Comparison of ENCODE assay signal across 21 mouse cellular contexts in genomic region chr13:13606149-13606548, GRCm38 (mm10). TPM values are rescaled to one million over a fixed set of nuclear protein-coding genes. Genes with fewer than 3 reads are reported as not detected.
DNase-seq lines count a peak whose midpoint lies in the region; ATAC-seq and TF ChIP-seq lines count a peak whose summit lies in the region.
"Had no signal": no experiment of that assay in that cellular context is flagged by ENCODE, and none has a peak within 500 bp of the region (broad histone marks: within the 10 kb centered on the region; RNA-seq: fewer than 3 reads in every experiment).

No protein-coding gene starts in this region.

- TF ChIP-seq CTCF in kidney, postnatal 0 days (IDR thresholded peaks at IDR 0.05; ENCODE audit: low read depth) = no peak

- H3K9me3 ChIP-seq in kidney, postnatal 0 days (replicated peaks; ENCODE audit: low read length) = no peaks in the 10 kb centered on the region
- H3K9me3 ChIP-seq: embryonic facial prominence, embryonic 13.5 days; forebrain, embryonic 15.5 days; heart, embryonic 10.5 days; hindbrain, embryonic 12.5 days; intestine, embryonic 15.5 days had no signal

- no peaks in the 10 kb centered on the region for H3K36me3 ChIP-seq in kidney, postnatal 0 days (ENCODE audit: insufficient read depth, low read length)
- H3K36me3 ChIP-seq: embryonic facial prominence, embryonic 13.5 days; forebrain, embryonic 15.5 days; heart, embryonic 10.5 days; hindbrain, embryonic 12.5 days; intestine, embryonic 15.5 days had no signal

- H3K27ac ChIP-seq in kidney, postnatal 0 days = no peak overlapping the region
- H3K27ac ChIP-seq: embryonic facial prominence, embryonic 13.5 days; forebrain, embryonic 15.5 days; heart, embryonic 10.5 days; hindbrain, embryonic 12.5 days; intestine, embryonic 15.5 days had no signal

- ATAC-seq in kidney, postnatal 0 days (replicated peaks; ENCODE audit: low FRiP score, low read depth) = no peak
- ATAC-seq: forebrain, embryonic 15.5 days; hindbrain, embryonic 16.5 days; intestine, embryonic 15.5 days had no signal

- no peaks in the 10 kb centered on the region for H3K4me1 ChIP-seq in kidney, postnatal 0 days (replicated peaks; ENCODE audit: insufficient read depth, low read length)
- H3K4me1 ChIP-seq: forebrain, embryonic 15.5 days; heart, embryonic 10.5 days; hindbrain, embryonic 12.5 days; intestine, embryonic 15.5 days had no signal

- H3K4me2 ChIP-seq in kidney, postnatal 0 days (ENCODE audit: low read length) = no peak overlapping the region
- H3K4me2 ChIP-seq: embryonic facial prominence, embryonic 13.5 days; forebrain, embryonic 15.5 days; hindbrain, embryonic 12.5 days; intestine, embryonic 15.5 days had no signal

- no peaks in the 10 kb centered on the region for H3K27me3 ChIP-seq in kidney, postnatal 0 days (ENCODE audit: insufficient read depth, low read length)
- H3K27me3 ChIP-seq: embryonic facial prominence, embryonic 13.5 days; forebrain, embryonic 15.5 days; hindbrain, embryonic 12.5 days; intestine, embryonic 15.5 days had no signal

- H3K9ac ChIP-seq in kidney, postnatal 0 days (ENCODE audit: low read depth, low read length) = no peak overlapping the region
- H3K9ac ChIP-seq: embryonic facial prominence, embryonic 13.5 days; forebrain, embryonic 15.5 days; hindbrain, embryonic 12.5 days; intestine, embryonic 15.5 days had no signal

- no peak overlapping the region for H3K4me3 ChIP-seq in kidney, postnatal 0 days (replicated peaks; ENCODE audit: low read depth, low read length)
- H3K4me3 ChIP-seq: embryonic facial prominence, embryonic 13.5 days; erythroblast, embryonic 14.5 days; forebrain, embryonic 15.5 days; heart, embryonic 10.5 days; hindbrain, embryonic 12.5 days; intestine, embryonic 15.5 days had no signal

- DNase-seq in kidney, postnatal 0 days (ENCODE audit: low spot score) = peak; percentile 47
- DNase-seq in kidney, postnatal 36 days = no peak
- DNase-seq in Muller cell, postnatal 12 days (ENCODE audit: inconsistent ontology term) = peak; percentile 46
- DNase-seq in fibroblast of lung, adult 2 months (ENCODE audit: low read depth) = peak; percentile 60
- no peak for DNase-seq in cerebellum, adult 8-10 months
- no peak for DNase-seq in lung, postnatal 36 days
- DNase-seq: adrenal gland, postnatal 10 days; cerebellum, adult 11 months; cerebellum, adult 9-10 months; cerebellum, postnatal 25 days; gastrocnemius, postnatal 10 days; heart, adult 18-20 months; heart, postnatal 10 days; heart, postnatal 4 days had no signal

RNA-seq across cellular contexts. Expression of gene Lyst, which starts 16.0 kb away (rescaled TPM):
- 3.6 and 3.8 TPM in 2 replicates for polyA plus RNA-seq in kidney, postnatal 0 days (2015; fragmentation: Nextera tagmentation; extraction: Ambion mirVana)

Comparison
In these comparisons a context has a peak if more than half of its experiments do, and no peak if none do; other contexts are left out.
1. DNase-seq: peak in kidney, postnatal 0 days (single experiment), Muller cell, postnatal 12 days (single experiment) and fibroblast of lung, adult 2 months (single experiment); none in kidney, postnatal 36 days (0 of 2), cerebellum, adult 8-10 months (single experiment) and lung, postnatal 36 days (single experiment).